Mouse (Mus musculus) bone marrow, adult 2 months (tissue): ENCODE data around the gene Cdk5rap2. TPM values are rescaled to one million over a fixed set of nuclear protein-coding genes. Genes with fewer than 3 reads are reported as not detected.

Experiments
- H3K27ac ChIP-seq: fragments of 200-500 bp; 2 replicates; pipeline ENCODE4 v1.5.1; 2012; ENCODE audit warnings: low read depth, mild to moderate bottlenecking, control low read depth, inconsistent platforms, low read length; ENCODE audit not compliant: control insufficient read depth, poor library complexity, insufficient read depth
- H3K4me1 ChIP-seq: fragments of 200-500 bp; 2 replicates; pipeline ENCODE4 v1.6.1; 2011; ENCODE audit warnings: low read length; ENCODE audit not compliant: control insufficient read depth, insufficient read depth
- H3K4me3 ChIP-seq: fragments of 200-500 bp; replicated peaks from 2 replicates; pipeline ENCODE3; 2011; ENCODE audit warnings: mild to moderate bottlenecking, low read depth, low read length, control low read depth; ENCODE audit not compliant: control insufficient read depth
- CTCF ChIP-seq: fragments of 200-500 bp; IDR thresholded peaks from 2 replicates; pipeline ENCODE4 v1.5.1; 2011; ENCODE audit warnings: low read length, control low read depth; ENCODE audit not compliant: control insufficient read depth, insufficient read depth
- POLR2A ChIP-seq: fragments of 200-500 bp; IDR thresholded peaks from 2 replicates; pipeline ENCODE4 v1.6.1; 2011; ENCODE audit warnings: low read depth, mild to moderate bottlenecking, control low read depth, low read length, borderline replicate concordance; ENCODE audit not compliant: control insufficient read depth
- WGBS: fragments of 180-500 bp; shearing (Covaris S2); methylation state at CpG from one replicate; pipeline ENCODE4 v1.1.7; 2018; 5-methylcytosine and 5-hydroxymethylcytosine counted together
- polyA plus RNA-seq: library from polyadenylated mRNA; stranded (reverse); fragments of >200 nt; gene quantifications from 2 replicates; pipeline ENCODE4 v1.2.4, GENCODE M21; 2011; ENCODE audit warnings: low replicate concordance; ENCODE audit not compliant: missing spikeins, insufficient read depth, insufficient read length

The Cdk5rap2 gene
- polyA plus RNA-seq, 1 experiment: 13.3 TPM

DNA sequence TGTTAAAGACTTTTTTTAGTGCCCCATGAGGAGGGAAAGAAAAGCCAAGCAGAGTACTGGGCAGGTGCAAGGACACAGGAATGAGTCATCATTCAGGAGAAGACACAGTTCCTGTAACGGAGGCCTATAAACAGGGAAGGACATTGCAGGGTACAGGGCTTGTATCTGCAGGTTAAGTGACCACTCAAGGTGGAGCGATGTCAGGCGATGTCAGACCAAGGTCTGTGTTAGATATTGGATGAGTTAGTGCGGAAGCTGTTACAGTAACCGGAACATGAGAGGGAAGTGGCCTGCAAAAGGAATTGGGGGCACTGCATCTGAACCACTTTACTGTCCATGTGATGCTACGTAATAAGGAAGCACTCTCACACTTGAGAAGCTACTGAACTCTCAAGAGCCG lies 170.5 kb downstream of the Cdk5rap2 start:
- WGBS: 90% methylated on average over 7 of the region's 7 CpGs
- H3K27ac ChIP-seq: no peak overlapping the region
- no peak overlapping the region for H3K4me3 ChIP-seq
- no peak for TF ChIP-seq CTCF
- TF ChIP-seq POLR2A: no peak
- no peaks in the 10 kb centered on the region for H3K4me1 ChIP-seq

DNA sequence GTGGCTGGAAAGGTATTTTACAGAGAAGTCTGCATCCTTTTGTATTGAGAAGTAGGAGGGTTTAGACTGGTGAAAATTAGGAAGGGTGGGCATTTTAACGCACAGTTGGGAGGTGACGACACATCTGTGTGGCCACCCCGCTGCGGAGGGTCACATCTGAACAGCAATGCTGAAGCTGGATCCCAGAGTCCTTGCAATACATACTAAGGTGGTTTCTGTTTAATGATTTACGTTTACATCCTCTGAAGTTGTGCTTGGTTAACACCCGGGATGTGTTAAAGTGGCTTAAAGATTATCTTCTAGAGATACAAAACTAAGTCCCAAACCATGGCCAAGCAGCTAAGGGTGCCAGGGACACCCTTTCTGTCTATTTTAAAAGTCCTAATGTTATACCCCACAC lies 171.4 kb downstream of the Cdk5rap2 start:
- WGBS: 90% methylated on average over 6 of the region's 6 CpGs
- no peak overlapping the region for H3K27ac ChIP-seq
- no peaks in the 10 kb centered on the region for H3K4me1 ChIP-seq
- no peak overlapping the region for H3K4me3 ChIP-seq
- TF ChIP-seq POLR2A (no peak), CTCF (no peak)

DNA sequence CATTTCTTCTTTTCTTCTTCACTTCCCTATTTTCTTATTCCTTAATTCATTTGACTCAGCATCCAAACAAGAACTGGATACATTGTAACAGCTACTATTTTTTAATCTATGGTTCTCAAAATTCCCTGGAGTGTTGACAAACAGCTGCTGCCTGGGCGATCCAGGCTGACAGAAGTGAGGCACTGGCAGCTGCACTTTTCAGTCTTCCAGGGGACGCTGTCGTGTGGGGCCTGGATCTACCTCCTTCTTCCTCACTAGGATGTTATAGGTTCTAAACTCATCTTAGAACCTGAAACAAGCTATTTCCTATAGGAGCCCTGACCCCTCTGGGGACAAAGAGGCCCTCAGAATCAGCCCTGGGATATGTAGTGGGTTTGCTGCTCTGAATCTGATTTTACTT lies 177.9 kb downstream of the Cdk5rap2 start:
- no peak for TF ChIP-seq CTCF
- no peak for TF ChIP-seq POLR2A
- 90% methylated on average over 3 of the region's 3 CpGs for WGBS
- H3K4me1 ChIP-seq: no peaks in the 10 kb centered on the region
- H3K4me3 ChIP-seq: no peak overlapping the region
- no peak overlapping the region for H3K27ac ChIP-seq

DNA sequence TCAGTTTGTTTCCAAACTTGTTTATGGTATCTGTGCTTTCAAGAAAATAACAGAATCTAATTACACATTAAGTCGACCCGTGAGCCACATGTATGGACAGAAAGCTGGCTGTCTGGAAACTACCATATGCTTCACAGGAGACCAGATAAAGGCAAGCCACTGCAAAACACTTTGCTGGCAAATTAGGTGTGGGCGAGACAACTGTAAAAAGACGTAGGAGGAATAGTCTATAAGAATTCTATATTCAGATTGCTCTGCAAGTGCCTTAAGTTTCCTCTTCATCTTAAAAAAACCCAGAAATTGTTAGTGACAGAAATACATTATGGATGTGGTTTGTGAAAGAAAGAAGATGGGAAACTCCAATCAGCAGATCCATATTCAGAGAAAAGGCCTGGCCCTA lies 180.4 kb downstream of the Cdk5rap2 start:
- TF ChIP-seq POLR2A: no peak
- TF ChIP-seq CTCF: no peak
- Histone ChIP-seq H3K4me3 (no peak overlapping the region), H3K27ac (no peak overlapping the region), H3K4me1 (no peaks in the 10 kb centered on the region)
- 87% methylated on average over 4 of the region's 4 CpGs for WGBS

DNA sequence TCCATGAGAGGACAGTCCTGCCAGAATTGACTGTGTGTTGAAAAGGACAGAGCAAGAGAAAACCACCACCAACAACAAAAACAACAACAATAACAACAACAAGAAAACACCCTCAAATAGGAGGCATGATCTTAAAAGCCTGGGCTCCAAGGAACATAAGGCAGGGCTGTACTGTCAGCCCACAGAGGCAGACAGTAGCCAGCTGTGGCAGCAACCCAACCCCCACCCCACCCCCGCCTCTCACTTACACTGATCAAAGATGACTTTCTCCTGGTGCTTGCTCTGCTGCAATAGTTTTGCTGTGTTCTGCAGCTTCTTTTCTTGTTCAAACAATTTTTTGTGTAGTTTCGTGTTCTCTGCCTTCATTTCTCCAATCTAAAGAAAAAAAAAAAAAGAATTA lies 181.9 kb downstream of the Cdk5rap2 start:
- no peaks in the 10 kb centered on the region for H3K4me1 ChIP-seq
- WGBS: 84% methylated on average over 2 of the region's 2 CpGs
- H3K4me3 ChIP-seq: no peak overlapping the region
- TF ChIP-seq CTCF (no peak), POLR2A (no peak)
- no peak overlapping the region for H3K27ac ChIP-seq

DNA sequence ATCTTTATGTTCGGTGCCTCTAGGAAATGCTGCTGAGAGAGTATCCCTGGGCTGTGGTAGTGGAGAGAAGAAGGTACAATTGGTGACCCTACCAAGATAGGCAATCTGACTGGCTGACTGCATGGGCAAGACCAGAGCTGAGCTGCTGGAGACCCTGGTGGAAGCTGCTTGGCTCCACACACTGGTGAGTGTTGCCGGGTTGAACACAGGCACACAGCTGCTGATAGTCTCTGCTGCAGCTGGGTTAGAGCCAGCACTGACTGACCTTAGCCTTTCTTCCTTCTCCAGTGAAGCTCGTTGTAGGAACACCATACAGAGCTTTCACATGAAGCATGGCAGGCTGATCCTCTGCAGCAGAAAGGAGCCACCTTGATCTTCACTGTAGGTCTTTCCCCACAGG lies 182.6 kb downstream of the Cdk5rap2 start:
- Histone ChIP-seq H3K27ac (no peak overlapping the region), H3K4me3 (no peak overlapping the region), H3K4me1 (no peaks in the 10 kb centered on the region)
- TF ChIP-seq CTCF (no peak), POLR2A (no peak)
- 92% methylated on average over 3 of the region's 3 CpGs for WGBS

DNA sequence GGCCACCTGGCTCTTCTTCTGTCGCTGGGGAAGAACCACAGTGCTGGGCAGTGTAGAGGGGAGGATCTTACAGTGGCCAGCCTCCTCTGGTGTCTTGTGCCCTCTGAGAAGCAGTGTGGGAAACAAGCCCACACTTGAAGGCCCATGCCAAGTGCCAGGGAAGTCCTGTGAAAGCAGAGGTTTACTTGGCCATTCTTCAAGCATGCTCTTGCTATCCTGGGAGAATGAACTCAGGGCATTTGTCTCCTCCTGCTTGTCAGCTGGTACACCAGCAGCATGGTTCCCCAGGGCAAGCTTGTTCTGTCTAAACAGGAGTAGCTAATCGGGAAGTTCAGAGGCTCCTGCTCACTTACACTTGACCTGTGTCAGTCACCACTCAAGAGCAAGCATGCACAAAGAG lies 185.7 kb downstream of the Cdk5rap2 start:
- Histone ChIP-seq H3K4me1 (no peaks in the 10 kb centered on the region), H3K27ac (no peak overlapping the region), H3K4me3 (no peak overlapping the region)
- 79% methylated on average over 2 of the region's 2 CpGs for WGBS
- no peak for TF ChIP-seq CTCF
- TF ChIP-seq POLR2A: no peak

DNA sequence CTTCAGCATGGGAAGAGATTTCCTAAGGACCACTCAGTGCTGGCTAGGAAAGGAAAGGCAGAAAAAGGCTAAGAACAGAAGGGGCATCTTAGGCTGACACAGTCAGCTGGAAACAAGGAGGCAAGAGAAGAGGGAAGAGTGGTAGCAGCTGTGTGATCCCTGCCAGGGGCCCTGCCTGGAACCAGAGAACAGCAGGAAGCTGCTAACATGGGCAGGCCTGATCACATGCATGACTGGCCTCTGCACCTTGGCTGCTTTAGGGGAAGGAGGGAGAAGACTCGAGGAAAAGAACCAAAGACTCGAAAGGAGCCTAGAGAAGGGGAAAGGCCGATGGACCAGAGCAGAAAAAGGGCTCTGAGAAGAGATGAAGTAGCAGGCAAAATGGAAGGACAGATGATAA lies 188.4 kb downstream of the Cdk5rap2 start:
- Histone ChIP-seq H3K4me1 (no peaks in the 10 kb centered on the region), H3K4me3 (no peak overlapping the region), H3K27ac (no peak overlapping the region)
- no peak for TF ChIP-seq POLR2A
- no peak for TF ChIP-seq CTCF
- WGBS: 69% methylated on average over 3 of the region's 3 CpGs

DNA sequence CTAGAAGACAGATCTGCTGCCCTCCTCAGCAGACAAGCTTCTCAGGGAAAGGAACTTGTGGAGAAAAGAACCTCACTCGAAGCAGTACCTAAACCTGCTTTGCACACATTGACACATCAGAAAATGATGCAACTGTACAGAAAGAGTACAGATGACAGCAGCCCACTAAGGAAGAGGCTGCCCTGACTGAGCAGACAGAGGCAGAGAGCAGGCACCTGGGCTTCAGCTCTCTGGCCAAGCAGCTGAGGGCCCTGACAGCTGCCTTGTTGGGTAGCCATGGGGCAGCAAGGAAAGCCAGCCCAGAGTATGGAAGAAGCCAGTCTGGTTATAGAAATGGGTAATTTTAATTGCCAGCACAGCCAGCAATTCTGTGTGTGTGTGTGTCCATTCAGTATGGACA lies 188.9 kb downstream of the Cdk5rap2 start:
- 51% methylated on average over 1 of the region's 1 CpGs for WGBS
- TF ChIP-seq CTCF (no peak), POLR2A (no peak)
- no peak overlapping the region for H3K27ac ChIP-seq

More for the DNA sequence above, 188.9 kb downstream of the Cdk5rap2 start:
- Histone ChIP-seq H3K4me1 (no peaks in the 10 kb centered on the region), H3K4me3 (no peak overlapping the region)
